Mouse (Mus musculus): ENCODE measurements around the gene Rcn2.
"Not testable (repeated sequence)": the region's sequence is repeated elsewhere in the genome, so short reads cannot be mapped to it uniquely, and the experiment has no call there.

The Rcn2 gene

GRCm38 (mm10) chr9:56041372-56042180, at the start of gene Rcn2:
Gene Rcn2, plus strand, starts transcription at chr9:56041845.
- peak; percentile 97 for DNase-seq (ENCODE audit: low spot score)

GRCm38 (mm10) chr9:56004679-56005078, 37.0 kb upstream of the Rcn2 start:
- not testable (repeated sequence) for DNase-seq (ENCODE audit: low spot score)

- DNase-seq (ENCODE audit: low spot score), result no peak
These were observed 31.2 kb upstream of the Rcn2 start, which contains the start of gene 4930563M21Rik for GRCm38 (mm10) chr9:56010450-56010849. Gene 4930563M21Rik, minus strand, starts transcription at chr9:56010550.

GRCm38 (mm10) chr9:56024772-56025171, 16.9 kb upstream of the Rcn2 start:
- DNase-seq (ENCODE audit: low spot score), result no peak

GRCm38 (mm10) chr9:56027292-56027691, 14.4 kb upstream of the Rcn2 start:
- no peak for DNase-seq (ENCODE audit: low spot score)

GRCm38 (mm10) chr9:56032219-56032618, 9.4 kb upstream of the Rcn2 start:
- DNase-seq (ENCODE audit: low spot score), result no peak

- DNase-seq (ENCODE audit: low spot score), result no peak
These were observed 556 bp downstream of the Rcn2 start for GRCm38 (mm10) chr9:56042181-56042621.

- no peak for DNase-seq (ENCODE audit: low spot score)
These were observed 12.2 kb downstream of the Rcn2 start for GRCm38 (mm10) chr9:56053796-56054195.

GRCm38 (mm10) chr9:56056147-56056546, 14.5 kb downstream of the Rcn2 start:
- DNase-seq (ENCODE audit: low spot score), result no peak

GRCm38 (mm10) chr9:56062336-56062735, 20.7 kb downstream of the Rcn2 start:
- DNase-seq (ENCODE audit: low spot score), result no peak

- no peak for DNase-seq (ENCODE audit: low spot score)
These were observed 23.4 kb downstream of the Rcn2 start for GRCm38 (mm10) chr9:56065011-56065410.

- no peak for DNase-seq (ENCODE audit: low spot score)
These were observed 26.3 kb downstream of the Rcn2 start for GRCm38 (mm10) chr9:56067964-56068363.

- DNase-seq (ENCODE audit: low spot score), result no peak
These were observed 27.0 kb downstream of the Rcn2 start for GRCm38 (mm10) chr9:56068630-56069029.

- DNase-seq (ENCODE audit: low spot score), result no peak
These were observed 31.2 kb downstream of the Rcn2 start for GRCm38 (mm10) chr9:56072861-56073260.

GRCm38 (mm10) chr9:56074863-56075262, 33.2 kb downstream of the Rcn2 start:
- DNase-seq (ENCODE audit: low spot score), result no peak

- DNase-seq (ENCODE audit: low spot score), result peak; percentile 75
These were observed 33.6 kb downstream of the Rcn2 start for GRCm38 (mm10) chr9:56075264-56075663.

GRCm38 (mm10) chr9:56075901-56076620, 34.4 kb downstream of the Rcn2 start:
- DNase-seq (ENCODE audit: low spot score), result no peak

GRCm38 (mm10) chr9:56079587-56079986, 37.9 kb downstream of the Rcn2 start:
- DNase-seq (ENCODE audit: low spot score), result no peak

GRCm38 (mm10) chr9:56086524-56086923, 44.9 kb downstream of the Rcn2 start:
- no peak for DNase-seq (ENCODE audit: low spot score)

- peak; percentile 68 for DNase-seq (ENCODE audit: low spot score)
These were observed 48.3 kb downstream of the Rcn2 start, which contains the start of gene Pstpip1 for GRCm38 (mm10) chr9:56089778-56090520. Gene Pstpip1, plus strand, starts transcription at chr9:56089962.

- no peak for DNase-seq (ENCODE audit: low spot score)
These were observed 49.0 kb downstream of the Rcn2 start for GRCm38 (mm10) chr9:56090546-56091225.

GRCm38 (mm10) chr9:56092102-56092501, 50.5 kb downstream of the Rcn2 start:
- no peak for DNase-seq (ENCODE audit: low spot score)
